31 mouse cellular contexts compared by ENCODE assay signal in genomic region chr7:5085512-5085911, GRCm38 (mm10). TPM values are rescaled to one million over a fixed set of nuclear protein-coding genes. Genes with fewer than 3 reads are reported as not detected.
DNase-seq lines count a peak whose midpoint lies in the region; ATAC-seq and TF ChIP-seq lines count a peak whose summit lies in the region.
"Had no signal": no experiment of that assay in that cellular context is flagged by ENCODE, and none has a peak within 500 bp of the region (broad histone marks: within the 10 kb centered on the region; RNA-seq: fewer than 3 reads in every experiment).

No protein-coding gene starts in this region.

- 95% methylated on average over 1 of the region's 1 CpGs for WGBS in midbrain, embryonic 13.5 days
- 100% methylated on average over 1 of the region's 1 CpGs for WGBS in midbrain, embryonic 14.5 days

- H3K4me2 ChIP-seq in midbrain, embryonic 13.5 days (replicated peaks): no peak overlapping the region
- H3K4me2 ChIP-seq in midbrain, embryonic 14.5 days (ENCODE audit: low read length): no peak overlapping the region
- H3K4me2 ChIP-seq: embryonic facial prominence, embryonic 12.5 days; embryonic facial prominence, embryonic 15.5 days; hindbrain, embryonic 12.5 days; hindbrain, embryonic 15.5 days had no signal

- H3K9ac ChIP-seq in midbrain, embryonic 13.5 days (replicated peaks): no peak overlapping the region
- no peak overlapping the region for H3K9ac ChIP-seq in midbrain, embryonic 14.5 days (replicated peaks; ENCODE audit: low read length)
- no peak overlapping the region for H3K9ac ChIP-seq in MEL (ENCODE audit: control insufficient read depth, low read depth, low read length, poor library complexity, severe bottlenecking)
- H3K9ac ChIP-seq: embryonic facial prominence, embryonic 12.5 days; embryonic facial prominence, embryonic 15.5 days; forebrain, postnatal 0 days; hindbrain, embryonic 15.5 days had no signal

- peaks cover 57% of the 10 kb centered on the region for H3K36me3 ChIP-seq in midbrain, embryonic 13.5 days
- peaks cover 42% of the 10 kb centered on the region for H3K36me3 ChIP-seq in midbrain, embryonic 14.5 days (ENCODE audit: control insufficient read depth, insufficient read depth, low read length)
- H3K36me3 ChIP-seq in MEL (ENCODE audit: control insufficient read depth in 1 of 2, insufficient read depth in 2 of 2, low read length in 2 of 2): peaks cover 19 to 38% of the 10 kb centered on the region in 2 experiments

- 0 out of 2 replicates have a peak, but pooled peaks have one; percentile 11 for ATAC-seq in midbrain, embryonic 13.5 days
- ATAC-seq in midbrain, embryonic 14.5 days (ENCODE audit: low FRiP score, low TSS enrichment): no peak
- peak; percentile 27; the same call in 1 of the 2 replicates for ATAC-seq in megakaryocyte-erythroid progenitor cell, adult 5-6 weeks (replicated peaks; ENCODE audit: low FRiP score, low TSS enrichment, poor library complexity, severe bottlenecking)
- ATAC-seq: activated CD4-positive, CD25-positive, alpha-beta regulatory T cell, adult 4 months; forebrain, embryonic 14.5 days; forebrain, postnatal 0 days had no signal

- no peak overlapping the region for H3K4me3 ChIP-seq in midbrain, embryonic 13.5 days (replicated peaks)
- no peak overlapping the region for H3K4me3 ChIP-seq in midbrain, embryonic 14.5 days (replicated peaks; ENCODE audit: low read depth, low read length)
- H3K4me3 ChIP-seq in MEL (ENCODE audit: control insufficient read depth in 1 of 2, insufficient read depth in 1 of 2, low read depth in 2 of 2, low read length in 2 of 2): no peak overlapping the region
- H3K4me3 ChIP-seq: embryonic facial prominence, embryonic 12.5 days; embryonic facial prominence, embryonic 15.5 days; gastrocnemius, adult 2 months; heart, adult 2 months; heart, embryonic 10.5 days; hindbrain, embryonic 12.5 days; hindbrain, embryonic 15.5 days had no signal

- no peaks in the 10 kb centered on the region for H3K9me3 ChIP-seq in midbrain, embryonic 13.5 days
- no peaks in the 10 kb centered on the region for H3K9me3 ChIP-seq in midbrain, embryonic 14.5 days (ENCODE audit: control insufficient read depth, low read length)
- H3K9me3 ChIP-seq in MEL (replicated peaks; ENCODE audit: insufficient read depth, low read length): no peaks in the 10 kb centered on the region
- H3K9me3 ChIP-seq: embryonic facial prominence, embryonic 12.5 days; embryonic facial prominence, embryonic 15.5 days; heart, embryonic 10.5 days; hindbrain, embryonic 12.5 days; hindbrain, embryonic 15.5 days had no signal

- no peak for DNase-seq in midbrain, embryonic 14.5 days
- peak; percentile 53 for DNase-seq in MEL (ENCODE audit: low read depth, low spot score)
- no peak for DNase-seq in gastrocnemius, postnatal 4 days (ENCODE audit: low spot score in 2 of 2)
- DNase-seq in cerebellum, postnatal 14 days: no peak
- DNase-seq: adrenal gland, adult 8-10 months; adrenal gland, postnatal 25 days; cerebellum, adult 8-10 months; cerebellum, postnatal 10 days; forebrain, postnatal 0 days; gastrocnemius, adult 2 months; gastrocnemius, postnatal 14 days; heart, adult 2 months had no signal

- H3K27me3 ChIP-seq in midbrain, embryonic 13.5 days: no peaks in the 10 kb centered on the region
- H3K27me3 ChIP-seq in midbrain, embryonic 14.5 days (ENCODE audit: control insufficient read depth, insufficient read depth, low read length): no peaks in the 10 kb centered on the region
- no peaks in the 10 kb centered on the region for H3K27me3 ChIP-seq in MEL (ENCODE audit: control insufficient read depth in 1 of 2, insufficient read depth in 2 of 2, low read length in 2 of 2)
- H3K27me3 ChIP-seq: embryonic facial prominence, embryonic 12.5 days; embryonic facial prominence, embryonic 15.5 days; hindbrain, embryonic 12.5 days; hindbrain, embryonic 15.5 days had no signal

- peaks cover 60% of the 10 kb centered on the region for H3K79me2 ChIP-seq in MEL (ENCODE audit: control insufficient read depth, insufficient read depth, low read length, poor library complexity)

- no peak overlapping the region for H3K27ac ChIP-seq in midbrain, embryonic 13.5 days
- H3K27ac ChIP-seq in midbrain, embryonic 14.5 days (replicated peaks; ENCODE audit: low read depth, low read length): no peak overlapping the region
- no peak overlapping the region for H3K27ac ChIP-seq in MEL (ENCODE audit: control insufficient read depth, low read depth, low read length)
- H3K27ac ChIP-seq: embryonic facial prominence, embryonic 12.5 days; embryonic facial prominence, embryonic 15.5 days; gastrocnemius, adult 2 months; heart, adult 2 months; heart, embryonic 10.5 days; hindbrain, embryonic 12.5 days; hindbrain, embryonic 15.5 days had no signal

- TF ChIP-seq POLR2A in MEL (IDR thresholded peaks at IDR 0.05; ENCODE audit: control insufficient read depth in 1 of 2, insufficient read depth in 1 of 2, low read depth in 1 of 2, low read length in 2 of 2, poor library complexity in 1 of 2): no peak

- TF ChIP-seq EP300 in MEL (IDR thresholded peaks at IDR 0.05; ENCODE audit: low read depth in 1 of 2, low read length in 2 of 2): peak; percentile 42 to 49; a peak in 3 of 4 replicates

- peaks cover 25% of the 10 kb centered on the region for H3K4me1 ChIP-seq in midbrain, embryonic 13.5 days (replicated peaks)
- peaks cover 21% of the 10 kb centered on the region for H3K4me1 ChIP-seq in midbrain, embryonic 14.5 days (ENCODE audit: control insufficient read depth, insufficient read depth, low read length)
- peaks cover 8 to 34% of the 10 kb centered on the region in 2 experiments for H3K4me1 ChIP-seq in MEL (ENCODE audit: control insufficient read depth in 1 of 2, insufficient read depth in 2 of 2, low read length in 2 of 2)

- TF ChIP-seq RAD21 in MEL (IDR thresholded peaks at IDR 0.05; ENCODE audit: low read depth, low read length): no peak

- no peak for TF ChIP-seq CTCF in MEL (IDR thresholded peaks at IDR 0.05 in 2 of 3, conservative IDR thresholded peaks at IDR 0.05 in 1 of 3; ENCODE audit: control insufficient read depth in 1 of 3, insufficient read depth in 1 of 3, low read depth in 2 of 3, low read length in 3 of 3, poor library complexity in 1 of 3, severe bottlenecking in 1 of 3)

TF ChIP-seq in MEL, 35 proteins besides CTCF, POLR2A, EP300 and RAD21 (continues in another document):
- TF ChIP-seq TAL1 (IDR thresholded peaks at IDR 0.05; ENCODE audit: low read length): peak; percentile 52
- TF ChIP-seq POLR2AphosphoS5 (IDR thresholded peaks at IDR 0.05; ENCODE audit: borderline replicate concordance, low read depth, low read length): no peak

RNA-seq across cellular contexts. Expression of gene Epn1, which starts 5.5 kb away (rescaled TPM):
- 73.5 and 80.1 TPM in 2 replicates for polyA plus RNA-seq in midbrain, embryonic 13.5 days (2015; fragmentation: Nextera tagmentation; extraction: Ambion mirVana)
- 104 and 119 TPM in 2 replicates for polyA plus RNA-seq in midbrain, embryonic 14.5 days (2014; fragmentation: Nextera tagmentation; extraction: Ambion mirVana)
- total RNA-seq in MEL (2012; rRNA removed): 72.3 and 75.5 TPM in 2 replicates
- 100 to 1,000 TPM in 1 of 2 experiments, not detected in 1; 147 TPM for polyA plus RNA-seq in MEL (2012; ENCODE audit: insufficient read depth in 1 of 2, insufficient read length in 2 of 2, low read depth in 1 of 2, low replicate concordance in 2 of 2, missing spikeins in 1 of 2)
- total RNA-seq in megakaryocyte-erythroid progenitor cell, adult 5-6 weeks (2014; fragmentation: Nextera tagmentation): 134 and 193 TPM in 2 replicates
- 51.1 and 62.6 TPM in 2 replicates for total RNA-seq in megakaryocyte-erythroid progenitor cell, adult 5-6 weeks (2017)
- total RNA-seq in gastrocnemius, postnatal 4 days (2021): 100 to 1,000 TPM; 112 to 117 TPM

RNA-seq across cellular contexts. Expression of gene U2af2, which starts 23.6 kb away (rescaled TPM):
- polyA plus RNA-seq in midbrain, embryonic 13.5 days (2015; fragmentation: Nextera tagmentation; extraction: Ambion mirVana): 121 and 128 TPM in 2 replicates
- polyA plus RNA-seq in midbrain, embryonic 14.5 days (2014; fragmentation: Nextera tagmentation; extraction: Ambion mirVana): 111 and 115 TPM in 2 replicates
- 301 and 311 TPM in 2 replicates for total RNA-seq in MEL (2012; rRNA removed)
- 100 to 1,000 TPM; 477 to 491 TPM for polyA plus RNA-seq in MEL (2012; ENCODE audit: insufficient read depth in 1 of 2, insufficient read length in 2 of 2, low read depth in 1 of 2, low replicate concordance in 2 of 2, missing spikeins in 1 of 2)
- 259 and 276 TPM in 2 replicates for total RNA-seq in megakaryocyte-erythroid progenitor cell, adult 5-6 weeks (2014; fragmentation: Nextera tagmentation)
- total RNA-seq in megakaryocyte-erythroid progenitor cell, adult 5-6 weeks (2017): 284 and 302 TPM in 2 replicates
- 100 to 1,000 TPM; 117 to 127 TPM for total RNA-seq in gastrocnemius, postnatal 4 days (2021)

RNA-seq across cellular contexts. Expression of gene Rfpl4, which starts 31.2 kb away (rescaled TPM):
- not detected in 2 replicates for polyA plus RNA-seq in midbrain, embryonic 13.5 days (2015; fragmentation: Nextera tagmentation; extraction: Ambion mirVana)
- polyA plus RNA-seq in midbrain, embryonic 14.5 days (2014; fragmentation: Nextera tagmentation; extraction: Ambion mirVana): not detected in 2 replicates
- not detected in 2 replicates for total RNA-seq in MEL (2012; rRNA removed)
- not detected for polyA plus RNA-seq in MEL (2012; ENCODE audit: insufficient read depth in 1 of 2, insufficient read length in 2 of 2, low read depth in 1 of 2, low replicate concordance in 2 of 2, missing spikeins in 1 of 2)
- total RNA-seq in megakaryocyte-erythroid progenitor cell, adult 5-6 weeks (2014; fragmentation: Nextera tagmentation): not detected in 2 replicates
- total RNA-seq in megakaryocyte-erythroid progenitor cell, adult 5-6 weeks (2017): not detected in 2 replicates
- total RNA-seq in gastrocnemius, postnatal 4 days (2021): not detected
- total RNA-seq: adrenal gland, postnatal 25 days; forebrain, postnatal 0 days; gastrocnemius, adult 2 months; gastrocnemius, postnatal 14 days; heart, adult 2 months; heart, postnatal 25 days; hematopoietic stem cell, adult 5-6 weeks had no signal
- polyA plus RNA-seq: activated CD4-positive, CD25-positive, alpha-beta regulatory T cell, adult 4 months; brain, embryonic 14.5 days; C2C12; embryonic facial prominence, embryonic 12.5 days; embryonic facial prominence, embryonic 15.5 days; forebrain, embryonic 11.5 days; forebrain, embryonic 14.5 days; forebrain, postnatal 0 days; frontal cortex, adult 2 months; gonadal fat pad, adult 2 months; heart, adult 2 months; heart, embryonic 10.5 days; heart, embryonic 14.5 days; heart, postnatal 0 days; hindbrain, embryonic 12.5 days; hindbrain, embryonic 15.5 days; intestine, embryonic 14.5 days had no signal

RNA-seq across cellular contexts. Expression of gene Zfp580, which starts 34.2 kb away (rescaled TPM):
- polyA plus RNA-seq in midbrain, embryonic 13.5 days (2015; fragmentation: Nextera tagmentation; extraction: Ambion mirVana): 70.1 and 72.8 TPM in 2 replicates
- 104 and 105 TPM in 2 replicates for polyA plus RNA-seq in midbrain, embryonic 14.5 days (2014; fragmentation: Nextera tagmentation; extraction: Ambion mirVana)
- total RNA-seq in MEL (2012; rRNA removed): 1.0 and 1.7 TPM in 2 replicates
- 10 to 100 TPM in 1 of 2 experiments, not detected in 1; 19.9 TPM for polyA plus RNA-seq in MEL (2012; ENCODE audit: insufficient read depth in 1 of 2, insufficient read length in 2 of 2, low read depth in 1 of 2, low replicate concordance in 2 of 2, missing spikeins in 1 of 2)
- total RNA-seq in megakaryocyte-erythroid progenitor cell, adult 5-6 weeks (2014; fragmentation: Nextera tagmentation): 1.3 and 2.1 TPM in 2 replicates
- not detected in 2 replicates for total RNA-seq in megakaryocyte-erythroid progenitor cell, adult 5-6 weeks (2017)
- total RNA-seq in gastrocnemius, postnatal 4 days (2021): 10 to 100 TPM; 10.1 to 11.6 TPM

RNA-seq across cellular contexts. Expression of gene Rasl2-9, which starts 40.2 kb away (rescaled TPM):
- polyA plus RNA-seq in midbrain, embryonic 13.5 days (2015; fragmentation: Nextera tagmentation; extraction: Ambion mirVana): 0.38 and 0.41 TPM in 2 replicates
- polyA plus RNA-seq in midbrain, embryonic 14.5 days (2014; fragmentation: Nextera tagmentation; extraction: Ambion mirVana): 0.36 and 0.41 TPM in 2 replicates
- total RNA-seq in MEL (2012; rRNA removed): not detected in 2 replicates
- polyA plus RNA-seq in MEL (2012; ENCODE audit: insufficient read depth in 1 of 2, insufficient read length in 2 of 2, low read depth in 1 of 2, low replicate concordance in 2 of 2, missing spikeins in 1 of 2): 100 to 1,000 TPM in 1 of 2 experiments, under 1 TPM in 1; 0.65 to 196 TPM
- not detected in 2 replicates for total RNA-seq in megakaryocyte-erythroid progenitor cell, adult 5-6 weeks (2014; fragmentation: Nextera tagmentation)
- not detected in 2 replicates for total RNA-seq in megakaryocyte-erythroid progenitor cell, adult 5-6 weeks (2017)
- total RNA-seq in gastrocnemius, postnatal 4 days (2021): 1 to 10 TPM in 1 of 2 experiments, under 1 TPM in 1; 0.54 to 1.8 TPM
- total RNA-seq: hematopoietic stem cell, adult 5-6 weeks had no signal
